Mouse (Mus musculus) myocyte (in vitro differentiated cells): Measurements from ENCODE around the gene Bhmt. TPM values are rescaled to one million over a fixed set of nuclear protein-coding genes. Genes with fewer than 3 reads are reported as not detected.

Experiments used
- H3K27me3 ChIP-seq: one replicate; pipeline ENCODE4 v1.6.1; 2011; ENCODE audit not compliant: control insufficient read depth, insufficient read depth, insufficient read length
- H3K36me3 ChIP-seq: one replicate; pipeline ENCODE4 v1.6.1; 2011; ENCODE audit not compliant: control insufficient read depth, insufficient read depth
- H3K4me2 ChIP-seq: one replicate; pipeline ENCODE4 v1.6.1; 2011; ENCODE audit warnings: low read depth, control low read depth
- H3K4me3 ChIP-seq: one replicate; pipeline ENCODE4 v1.5.1; 2011; ENCODE audit warnings: mild to moderate bottlenecking, control low read depth, moderate library complexity
- H3K79me2 ChIP-seq: one replicate; pipeline ENCODE4 v1.6.1; 2011; ENCODE audit not compliant: control insufficient read depth, insufficient read depth
- H3ac ChIP-seq: one replicate; pipeline ENCODE4 v1.6.1; 2011; ENCODE audit not compliant: control insufficient read depth, insufficient read length
- CEBPB ChIP-seq: IDR thresholded peaks from 2 replicates; pipeline ENCODE4 v1.6.1; 2011; ENCODE audit warnings: mild to moderate bottlenecking, moderate library complexity; ENCODE audit not compliant: poor library complexity, insufficient read depth, severe bottlenecking
- E2F4 ChIP-seq: IDR thresholded peaks from one replicate; pipeline ENCODE4 v1.6.1; 2011; ENCODE audit warnings: mild to moderate bottlenecking, control low read depth, moderate library complexity; ENCODE audit not compliant: insufficient read depth
- MAX ChIP-seq: IDR thresholded peaks from one replicate; pipeline ENCODE4 v1.6.1; 2011; ENCODE audit warnings: low read depth, mild to moderate bottlenecking, control low read depth
- MYOD1 ChIP-seq, 3 experiments: IDR thresholded peaks; one replicate each; pipeline ENCODE4 v1.6.1; 2011; ENCODE audit warnings: control low read depth in 2 of 3, low read depth in 2 of 3, mild to moderate bottlenecking in 2 of 3, moderate library complexity in 1 of 3; ENCODE audit not compliant: insufficient read length in 2 of 3, control insufficient read depth in 1 of 3
- MYOG ChIP-seq, 3 experiments: IDR thresholded peaks; one replicate each; pipeline ENCODE4 v1.6.1; 2011; ENCODE audit warnings: control low read depth in 2 of 3, low read depth in 2 of 3, mild to moderate bottlenecking in 2 of 3; ENCODE audit not compliant: insufficient read length in 2 of 3, control insufficient read depth in 1 of 3, insufficient read depth in 1 of 3
- POLR2A ChIP-seq: IDR thresholded peaks from one replicate; pipeline ENCODE4 v1.6.1; 2011; ENCODE audit warnings: low read depth, mild to moderate bottlenecking, control low read depth, moderate library complexity; ENCODE audit not compliant: insufficient read length
- POLR2AphosphoS2 ChIP-seq: IDR thresholded peaks from one replicate; pipeline ENCODE4 v1.6.1; 2011; ENCODE audit warnings: low read depth, control low read depth; ENCODE audit not compliant: insufficient read length
- REST ChIP-seq: IDR thresholded peaks from one replicate; pipeline ENCODE4 v1.6.1; 2011; ENCODE audit warnings: mild to moderate bottlenecking, control low read depth, moderate library complexity; ENCODE audit not compliant: insufficient read depth, insufficient read length
- SRF ChIP-seq: IDR thresholded peaks from one replicate; pipeline ENCODE4 v1.6.1; 2011; ENCODE audit warnings: low read depth; ENCODE audit not compliant: control insufficient read depth, insufficient read length
- TCF12 ChIP-seq: IDR thresholded peaks from one replicate; pipeline ENCODE4 v1.6.1; 2011; ENCODE audit warnings: mild to moderate bottlenecking, control low read depth; ENCODE audit not compliant: poor library complexity, insufficient read depth, severe bottlenecking
- TCF3 ChIP-seq: IDR thresholded peaks from one replicate; pipeline ENCODE4 v1.6.1; 2011; ENCODE audit warnings: low read depth, control low read depth; ENCODE audit not compliant: insufficient read length
- USF1 ChIP-seq: IDR thresholded peaks from one replicate; pipeline ENCODE4 v1.6.1; 2011; ENCODE audit warnings: low read depth, mild to moderate bottlenecking, control low read depth, moderate library complexity
- polyA plus RNA-seq: library from polyadenylated mRNA; unstranded; fragments of >200 nt; fragmentation: generic; extraction: Trizol; gene quantifications from one replicate; pipeline ENCODE4 v1.2.1, GENCODE M21; 2012; ENCODE audit warnings: missing spikeins

Bhmt gene
- polyA plus RNA-seq, 1 experiment: not detected

DNA sequence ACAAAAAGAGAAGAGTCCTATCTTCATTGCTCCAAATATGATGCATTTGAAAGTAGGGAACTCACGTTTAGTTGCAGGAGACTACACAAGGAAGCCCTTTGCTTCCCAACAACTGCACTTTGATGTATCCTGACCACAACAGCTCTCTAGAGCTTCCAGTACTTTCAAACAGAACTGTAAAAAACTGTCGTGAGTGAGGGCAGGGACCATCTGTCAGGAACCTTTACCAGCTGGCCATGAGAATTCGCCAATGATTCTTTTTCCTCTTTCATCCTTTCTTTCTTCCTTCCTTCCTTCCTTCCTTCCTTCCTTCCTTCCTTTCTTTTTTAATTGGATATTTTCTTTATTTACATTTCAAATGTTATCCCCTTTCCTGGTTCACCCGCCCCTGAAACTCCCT lies 68.1 kb downstream of the Bhmt start:
- Histone ChIP-seq H3K36me3 (no peaks in the 10 kb centered on the region), H3K4me2 (no peak overlapping the region), H3K27me3 (no peaks in the 10 kb centered on the region), H3K4me3 (no peak overlapping the region), H3K79me2 (no peaks in the 10 kb centered on the region), H3ac (no peak overlapping the region)
- no peak for TF ChIP-seq USF1
- TF ChIP-seq MAX: no peak
- no peak for TF ChIP-seq REST
- TF ChIP-seq E2F4: no peak
- no peak for TF ChIP-seq POLR2AphosphoS2
- no peak for TF ChIP-seq POLR2A
- no peak for TF ChIP-seq MYOG (IDR thresholded peaks at IDR 0.05; ENCODE audit: control insufficient read depth in 1 of 3, insufficient read depth in 1 of 3, insufficient read length in 2 of 3, low read depth in 2 of 3)
- no peak for TF ChIP-seq TCF12
- no peak for TF ChIP-seq TCF3
- TF ChIP-seq SRF: no peak
- TF ChIP-seq CEBPB: no peak
- TF ChIP-seq MYOD1 (IDR thresholded peaks at IDR 0.05; ENCODE audit: control insufficient read depth in 1 of 3, insufficient read length in 2 of 3, low read depth in 2 of 3): no peak

Other genes starting within 250 kb of the Bhmt start
- 4.1 TPM for gene Jmy, start 138.2 kb downstream of the Bhmt start, polyA plus RNA-seq
- not detected for gene Bhmt2, start 36.3 kb upstream of the Bhmt start, polyA plus RNA-seq
- not detected for gene Dmgdh, start 36.5 kb upstream of the Bhmt start, polyA plus RNA-seq
- 7.2 TPM for gene Arsb, start 133.7 kb upstream of the Bhmt start, polyA plus RNA-seq